Mouse (Mus musculus): ENCODE results near the gene Uba2. TPM values are rescaled to one million over a fixed set of nuclear protein-coding genes. Genes with fewer than 3 reads are reported as not detected.
"Not testable (repeated sequence)": the region's sequence is repeated elsewhere in the genome, so short reads cannot be mapped to it uniquely, and the experiment has no call there.

The Uba2 gene
- polyA plus RNA-seq, 1 experiment from 2014 or later = 285 TPM

DNA sequence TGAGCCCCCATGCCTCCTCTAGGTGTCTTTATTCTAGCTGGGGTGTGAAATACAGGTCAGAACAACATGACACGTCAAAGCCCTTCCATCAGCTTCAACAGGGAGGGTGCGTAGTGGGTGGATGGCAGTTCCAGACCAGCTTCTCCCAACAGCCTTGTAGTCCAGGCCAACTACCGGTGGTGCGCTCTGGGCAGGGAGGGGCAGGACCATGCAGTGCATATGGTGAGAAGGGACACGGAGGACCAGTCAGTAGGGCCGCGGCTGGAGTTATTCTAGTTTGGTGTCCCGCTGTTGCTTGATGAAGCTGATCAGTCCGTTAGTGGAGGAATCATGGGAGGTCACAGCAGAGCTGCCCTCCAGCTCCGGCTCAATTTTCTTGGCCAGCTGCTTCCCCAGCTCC is 32.7 kb upstream of the Uba2 start:
- H3K36me3 ChIP-seq (replicated peaks; ENCODE audit: control insufficient read depth, insufficient read depth, low read depth, low read length) = peaks cover 19% of the 10 kb centered on the region
- 91% methylated on average over 10 of the region's 10 CpGs for WGBS
- H3K27ac ChIP-seq (replicated peaks; ENCODE audit: low read depth, low read length); H3K9me3 ChIP-seq (replicated peaks; ENCODE audit: control insufficient read depth, low read length); ATAC-seq (replicated peaks; ENCODE audit: insufficient number of reproducible peaks, low FRiP score, low TSS enrichment, low read depth); H3K4me2 ChIP-seq (ENCODE audit: low read depth, low read length); H3K4me3 ChIP-seq (ENCODE audit: low read depth, low read length); DNase-seq (ENCODE audit: low spot score); H3K4me1 ChIP-seq (ENCODE audit: control insufficient read depth, insufficient read depth, low read length); H3K9ac ChIP-seq (replicated peaks; ENCODE audit: low read length); H3K27me3 ChIP-seq (ENCODE audit: control insufficient read depth, insufficient read depth, low read length): not testable (repeated sequence)

DNA sequence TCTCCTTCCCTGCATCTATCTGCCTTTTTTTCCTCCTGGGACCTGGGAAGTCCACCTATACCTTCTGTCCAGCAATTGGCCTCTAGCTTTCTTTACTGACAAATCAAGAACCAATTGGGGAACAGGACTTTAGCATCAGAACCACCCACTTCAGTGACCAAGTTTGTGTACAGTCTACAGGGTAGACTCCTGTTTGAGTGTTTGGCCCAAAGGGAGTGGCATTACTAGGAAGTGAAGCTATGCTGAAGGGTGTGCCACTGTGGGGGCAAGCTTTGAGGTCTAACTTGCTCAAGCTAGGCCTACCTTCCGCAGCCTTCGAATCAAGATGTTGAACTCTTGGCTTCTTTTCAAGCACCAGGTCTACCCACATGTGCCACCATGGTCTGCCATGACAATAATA is 31.4 kb upstream of the Uba2 start:
- Histone ChIP-seq H3K4me2 (ENCODE audit: low read depth, low read length) (no peak overlapping the region), H3K9me3 (replicated peaks; ENCODE audit: control insufficient read depth, low read length) (no peaks in the 10 kb centered on the region), H3K4me3 (ENCODE audit: low read depth, low read length) (no peak overlapping the region), H3K4me1 (ENCODE audit: control insufficient read depth, insufficient read depth, low read length) (no peaks in the 10 kb centered on the region), H3K27ac (replicated peaks; ENCODE audit: low read depth, low read length) (no peak overlapping the region), H3K9ac (replicated peaks; ENCODE audit: low read length) (no peak overlapping the region), H3K36me3 (replicated peaks; ENCODE audit: control insufficient read depth, insufficient read depth, low read depth, low read length) (peaks cover 18% of the 10 kb centered on the region), H3K27me3 (ENCODE audit: control insufficient read depth, insufficient read depth, low read length) (no peaks in the 10 kb centered on the region)
- no peak for DNase-seq (ENCODE audit: low spot score)
- no peak for ATAC-seq (replicated peaks; ENCODE audit: insufficient number of reproducible peaks, low FRiP score, low TSS enrichment, low read depth)
- WGBS = 97% methylated on average over 2 of the region's 2 CpGs

DNA sequence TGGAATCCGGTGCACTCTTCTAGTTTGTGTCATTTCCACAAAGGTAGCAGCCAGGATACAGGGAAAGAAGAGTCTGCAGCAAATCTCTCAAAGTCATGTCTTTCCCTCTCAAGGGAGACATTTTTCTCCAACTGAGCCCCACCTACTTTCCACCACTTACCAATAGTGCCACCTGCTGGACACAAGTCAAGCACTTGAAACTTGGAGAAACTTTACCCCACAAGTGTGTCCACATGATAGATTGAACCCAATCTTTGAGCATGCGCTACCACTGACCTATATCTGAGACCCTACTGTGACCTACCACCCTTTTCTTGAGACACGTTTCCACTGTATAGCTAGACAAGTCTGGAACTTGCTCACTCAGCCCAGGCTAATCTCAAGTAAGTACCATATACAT is 28.9 kb upstream of the Uba2 start:
- Histone ChIP-seq H3K27ac (replicated peaks; ENCODE audit: low read depth, low read length) (no peak overlapping the region), H3K4me2 (ENCODE audit: low read depth, low read length) (no peak overlapping the region), H3K27me3 (ENCODE audit: control insufficient read depth, insufficient read depth, low read length) (no peaks in the 10 kb centered on the region), H3K4me3 (ENCODE audit: low read depth, low read length) (no peak overlapping the region), H3K36me3 (replicated peaks; ENCODE audit: control insufficient read depth, insufficient read depth, low read depth, low read length) (peaks cover 8% of the 10 kb centered on the region), H3K9me3 (replicated peaks; ENCODE audit: control insufficient read depth, low read length) (no peaks in the 10 kb centered on the region), H3K4me1 (ENCODE audit: control insufficient read depth, insufficient read depth, low read length) (no peaks in the 10 kb centered on the region), H3K9ac (replicated peaks; ENCODE audit: low read length) (no peak overlapping the region)
- no peak for ATAC-seq (replicated peaks; ENCODE audit: insufficient number of reproducible peaks, low FRiP score, low TSS enrichment, low read depth)
- peak; percentile 38 for DNase-seq (ENCODE audit: low spot score)
- 59% methylated on average over 3 of the region's 3 CpGs for WGBS

DNA sequence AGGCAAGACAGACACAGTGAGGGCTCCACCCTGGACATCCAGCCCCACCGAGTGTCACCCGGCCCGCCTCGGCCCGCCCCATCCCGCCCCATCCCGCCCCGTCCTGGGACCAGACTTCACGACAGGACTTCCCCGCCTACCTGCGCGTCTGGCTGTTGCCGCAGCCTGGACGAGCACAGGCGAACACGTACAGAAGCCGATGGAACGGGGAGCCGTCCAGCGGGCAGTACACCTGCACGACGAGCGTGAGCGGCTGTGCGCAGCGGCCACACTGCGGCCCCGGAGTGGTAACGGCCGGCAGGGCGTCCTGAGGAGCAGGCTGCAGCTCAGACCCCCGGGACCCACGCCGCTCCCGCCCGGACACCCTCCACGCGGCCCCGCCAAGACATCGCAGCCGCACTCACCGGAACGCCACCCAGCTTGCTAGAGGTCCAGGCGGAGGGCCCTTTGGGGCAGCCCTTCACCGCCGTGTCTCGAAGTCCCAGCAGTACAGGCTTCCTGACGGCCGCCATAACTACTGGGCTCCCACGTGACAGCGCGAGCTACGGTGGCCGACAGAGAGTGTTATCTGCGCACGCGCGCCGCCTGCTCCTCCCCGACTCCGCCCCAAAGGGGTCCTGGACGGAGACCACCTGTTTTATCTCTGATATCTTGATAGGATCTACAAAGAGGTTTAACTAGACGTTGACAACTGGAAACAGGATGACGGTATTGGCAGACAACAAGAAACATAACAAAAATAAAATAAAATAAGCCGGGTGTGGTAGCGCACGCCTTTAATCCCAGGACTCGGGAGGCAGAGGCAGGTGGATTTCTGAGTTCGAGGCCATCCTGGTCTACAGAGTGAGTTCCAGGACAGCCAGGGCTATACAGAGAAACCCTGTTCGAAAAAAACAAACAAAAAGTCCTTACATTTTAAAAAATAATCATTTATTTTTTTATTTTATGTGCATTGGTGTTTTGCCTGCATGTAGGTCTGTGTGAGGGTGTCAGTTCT is 27.0 kb upstream of the Uba2 start, which contains the start of gene Pdcd2l:
Pdcd2l (minus strand) TSS at position 530 of the 997 bp plus-strand sequence.
- DNase-seq (ENCODE audit: low spot score) (peak; percentile 94), ATAC-seq (replicated peaks; ENCODE audit: insufficient number of reproducible peaks, low FRiP score, low TSS enrichment, low read depth) (peak; percentile 90)
- Histone ChIP-seq H3K9ac (replicated peaks; ENCODE audit: low read length) (peak within 1 kb of the TSS; percentile 92), H3K36me3 (replicated peaks; ENCODE audit: control insufficient read depth, insufficient read depth, low read depth, low read length) (peaks cover 6% of the 10 kb centered on the region; the same call in 1 of the 2 replicates), H3K27ac (replicated peaks; ENCODE audit: low read depth, low read length) (0 out of 2 replicates have a peak within 1 kb of the TSS, but pooled peaks have one; percentile 8), H3K4me3 (ENCODE audit: low read depth, low read length) (peak within 1 kb of the TSS; percentile 99), H3K9me3 (replicated peaks; ENCODE audit: control insufficient read depth, low read length) (no peaks in the 10 kb centered on the region), H3K27me3 (ENCODE audit: control insufficient read depth, insufficient read depth, low read length) (no peaks in the 10 kb centered on the region), H3K4me2 (ENCODE audit: low read depth, low read length) (peak within 1 kb of the TSS; percentile 77), H3K4me1 (ENCODE audit: control insufficient read depth, insufficient read depth, low read length) (no peaks in the 10 kb centered on the region)
- whole genome bisulfite sequencing = 3% methylated on average over 62 of the region's 70 CpGs

DNA sequence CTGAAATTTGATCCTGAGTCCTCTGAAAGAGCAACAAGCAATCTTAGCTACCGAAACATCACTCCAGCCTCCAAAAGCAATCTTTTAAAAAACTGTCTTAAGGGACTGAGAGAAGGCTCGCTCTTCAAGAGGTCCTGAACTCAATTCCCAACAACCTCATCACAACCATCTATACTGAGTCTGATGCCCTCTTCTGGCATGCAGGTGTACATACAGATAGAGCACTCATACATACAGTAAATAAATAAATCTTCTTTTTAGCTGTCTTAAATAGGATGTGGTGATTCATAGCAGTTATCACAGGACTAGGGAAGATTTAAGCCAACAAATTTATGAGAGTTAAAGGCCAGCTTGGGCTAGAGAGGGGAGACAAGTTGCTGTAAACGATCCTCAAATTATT is 26.2 kb upstream of the Uba2 start:
- Histone ChIP-seq H3K27ac (replicated peaks; ENCODE audit: low read depth, low read length) (no peak overlapping the region), H3K4me1 (ENCODE audit: control insufficient read depth, insufficient read depth, low read length) (no peaks in the 10 kb centered on the region), H3K4me3 (ENCODE audit: low read depth, low read length) (peak overlapping the region; percentile 99), H3K36me3 (replicated peaks; ENCODE audit: control insufficient read depth, insufficient read depth, low read depth, low read length) (peaks cover 2% of the 10 kb centered on the region; the same call in 1 of the 2 replicates), H3K9me3 (replicated peaks; ENCODE audit: control insufficient read depth, low read length) (no peaks in the 10 kb centered on the region), H3K9ac (replicated peaks; ENCODE audit: low read length) (peak overlapping the region; percentile 92), H3K4me2 (ENCODE audit: low read depth, low read length) (peak overlapping the region; percentile 77), H3K27me3 (ENCODE audit: control insufficient read depth, insufficient read depth, low read length) (no peaks in the 10 kb centered on the region)
- DNase-seq (ENCODE audit: low spot score) = no peak
- ATAC-seq (replicated peaks; ENCODE audit: insufficient number of reproducible peaks, low FRiP score, low TSS enrichment, low read depth) = no peak
- WGBS = 44% methylated on average over 3 of the region's 3 CpGs

DNA sequence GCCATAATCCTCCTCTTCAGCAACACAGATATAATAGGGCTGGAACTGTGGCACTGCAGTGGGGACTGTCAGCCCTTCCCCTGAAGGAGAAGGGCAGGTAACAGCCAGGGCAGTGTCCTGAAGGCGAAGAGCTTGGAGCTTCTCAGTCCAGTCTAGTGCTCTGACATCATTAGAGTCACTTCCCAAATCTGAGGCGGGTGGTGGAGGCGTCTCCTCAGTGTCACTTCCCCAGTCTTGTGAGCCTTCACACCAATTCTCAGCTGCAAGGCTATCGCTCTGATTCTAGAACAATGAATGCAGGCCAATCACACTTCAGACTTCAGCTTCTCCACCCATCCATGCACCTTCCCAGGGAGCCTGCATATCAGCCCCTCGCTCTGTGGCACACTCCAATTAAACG is 23.4 kb upstream of the Uba2 start:
- no peak overlapping the region for H3K4me3 ChIP-seq (ENCODE audit: low read depth, low read length)
- H3K36me3 ChIP-seq (replicated peaks; ENCODE audit: control insufficient read depth, insufficient read depth, low read depth, low read length) = peaks cover 2% of the 10 kb centered on the region; the same call in 1 of the 2 replicates
- no peaks in the 10 kb centered on the region for H3K27me3 ChIP-seq (ENCODE audit: control insufficient read depth, insufficient read depth, low read length)
- H3K4me1 ChIP-seq (ENCODE audit: control insufficient read depth, insufficient read depth, low read length) = no peaks in the 10 kb centered on the region
- H3K9me3 ChIP-seq (replicated peaks; ENCODE audit: control insufficient read depth, low read length) = no peaks in the 10 kb centered on the region
- ATAC-seq (replicated peaks; ENCODE audit: insufficient number of reproducible peaks, low FRiP score, low TSS enrichment, low read depth) (no peak), DNase-seq (ENCODE audit: low spot score) (no peak)
- WGBS = 92% methylated on average over 6 of the region's 6 CpGs
- no peak overlapping the region for H3K4me2 ChIP-seq (ENCODE audit: low read depth, low read length)
- no peak overlapping the region for H3K27ac ChIP-seq (replicated peaks; ENCODE audit: low read depth, low read length)
- H3K9ac ChIP-seq (replicated peaks; ENCODE audit: low read length) = no peak overlapping the region

DNA sequence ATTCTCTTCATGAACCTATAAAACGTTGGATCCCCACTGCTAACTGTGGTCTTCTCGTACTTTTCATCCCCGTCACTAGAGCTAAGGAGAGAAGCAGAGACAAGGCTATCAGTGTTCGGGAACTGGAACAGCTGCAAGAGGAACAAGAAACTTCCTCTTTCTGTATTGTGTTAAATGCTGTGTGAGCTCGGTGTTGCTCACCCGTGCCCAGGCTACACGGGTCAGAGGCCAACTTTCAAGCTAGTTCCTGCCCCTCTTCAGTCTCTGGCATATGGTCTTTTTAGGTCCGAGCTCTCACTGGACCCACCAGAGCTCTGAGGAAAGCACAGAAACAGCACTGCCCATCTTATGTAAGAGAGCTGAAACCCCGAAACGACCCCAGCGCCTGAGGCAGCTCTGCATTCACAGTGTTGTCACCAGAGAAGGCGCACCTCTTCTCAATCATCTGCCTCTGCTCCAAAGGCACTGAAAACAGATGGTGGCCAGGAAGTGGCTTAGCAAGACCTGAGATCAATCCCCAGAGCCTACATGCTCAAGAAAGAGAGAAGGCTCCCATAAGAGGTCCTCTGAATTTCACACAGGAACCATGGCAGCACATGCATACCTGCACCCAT is 20.1 kb upstream of the Uba2 start:
- 85% methylated on average over 12 of the region's 12 CpGs for WGBS
- no peak overlapping the region for H3K27ac ChIP-seq (replicated peaks; ENCODE audit: low read depth, low read length)
- H3K4me1 ChIP-seq (ENCODE audit: control insufficient read depth, insufficient read depth, low read length) = no peaks in the 10 kb centered on the region
- H3K4me3 ChIP-seq (ENCODE audit: low read depth, low read length) = no peak overlapping the region
- no peak overlapping the region for H3K4me2 ChIP-seq (ENCODE audit: low read depth, low read length)
- H3K9me3 ChIP-seq (replicated peaks; ENCODE audit: control insufficient read depth, low read length) = no peaks in the 10 kb centered on the region
- DNase-seq (ENCODE audit: low spot score) (no peak), ATAC-seq (replicated peaks; ENCODE audit: insufficient number of reproducible peaks, low FRiP score, low TSS enrichment, low read depth) (no peak)
- peaks cover 2% of the 10 kb centered on the region; the same call in 1 of the 2 replicates for H3K36me3 ChIP-seq (replicated peaks; ENCODE audit: control insufficient read depth, insufficient read depth, low read depth, low read length)
- no peaks in the 10 kb centered on the region for H3K27me3 ChIP-seq (ENCODE audit: control insufficient read depth, insufficient read depth, low read length)
- no peak overlapping the region for H3K9ac ChIP-seq (replicated peaks; ENCODE audit: low read length)

DNA sequence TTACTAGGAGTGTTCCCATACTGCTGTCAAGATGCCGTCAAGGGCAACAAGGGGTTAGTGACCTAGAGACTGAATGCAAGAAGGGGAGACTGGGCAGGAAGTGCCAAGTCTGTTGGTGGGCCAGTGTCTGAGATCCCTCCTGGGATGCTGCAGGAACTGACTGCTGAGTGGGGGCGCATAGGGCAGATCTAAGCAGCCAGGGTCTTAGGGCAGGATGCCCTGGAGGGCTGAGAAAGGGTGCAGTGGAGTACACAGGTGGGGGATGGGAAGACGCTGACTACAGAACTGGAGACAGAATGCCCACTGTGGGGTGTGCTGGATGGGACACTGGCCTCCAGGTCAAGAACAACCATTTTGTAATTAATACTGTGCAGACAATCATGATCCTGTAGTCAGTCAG is 14.4 kb upstream of the Uba2 start:
- Histone ChIP-seq H3K9ac (replicated peaks; ENCODE audit: low read length) (no peak overlapping the region), H3K4me1 (ENCODE audit: control insufficient read depth, insufficient read depth, low read length) (no peaks in the 10 kb centered on the region), H3K27me3 (ENCODE audit: control insufficient read depth, insufficient read depth, low read length) (no peaks in the 10 kb centered on the region), H3K4me3 (ENCODE audit: low read depth, low read length) (no peak overlapping the region), H3K36me3 (replicated peaks; ENCODE audit: control insufficient read depth, insufficient read depth, low read depth, low read length) (no peaks in the 10 kb centered on the region; the same call in 1 of the 2 replicates), H3K4me2 (ENCODE audit: low read depth, low read length) (no peak overlapping the region), H3K9me3 (replicated peaks; ENCODE audit: control insufficient read depth, low read length) (no peaks in the 10 kb centered on the region), H3K27ac (replicated peaks; ENCODE audit: low read depth, low read length) (no peak overlapping the region)
- 69% methylated on average over 3 of the region's 3 CpGs for WGBS
- ATAC-seq (replicated peaks; ENCODE audit: insufficient number of reproducible peaks, low FRiP score, low TSS enrichment, low read depth) = peak; percentile 79
- DNase-seq (ENCODE audit: low spot score) = no peak

All from embryonic facial prominence, embryonic 11.5 days (tissue).